Mouse (Mus musculus) neural tube, embryonic 10.5 days (tissue): Measurements from ENCODE around the gene Nup214.
A peak's percentile ranks its signal among the peaks of the same experiment; 100 is the strongest.

ENCODE experiments used
- DNase-seq: peaks from one replicate; pipeline ENCODE4 v3.0.0-alpha.2; 2017; ENCODE audit warnings: low spot score; ENCODE audit errors: extremely low spot score

The Nup214 gene

GRCm38 (mm10) chr2:32094001-32094707 is 119.9 kb downstream of the Nup214 start:
- no peak for DNase-seq

- DNase-seq, result peak; percentile 63
Measured at GRCm38 (mm10) chr2:32095351-32096121, 121.3 kb downstream of the Nup214 start, which contains the start of gene Plpp7. TSS of gene Plpp7 (plus strand) at chr2:32095528.

GRCm38 (mm10) chr2:32096122-32096420 is 121.8 kb downstream of the Nup214 start:
- DNase-seq, result no peak

GRCm38 (mm10) chr2:32102944-32103343 is 128.7 kb downstream of the Nup214 start:
- no peak for DNase-seq

GRCm38 (mm10) chr2:32103557-32103956 is 129.3 kb downstream of the Nup214 start:
- no peak for DNase-seq
